Comparison of ENCODE assay signal across 8 mouse cellular contexts in the genomic region with DNA sequence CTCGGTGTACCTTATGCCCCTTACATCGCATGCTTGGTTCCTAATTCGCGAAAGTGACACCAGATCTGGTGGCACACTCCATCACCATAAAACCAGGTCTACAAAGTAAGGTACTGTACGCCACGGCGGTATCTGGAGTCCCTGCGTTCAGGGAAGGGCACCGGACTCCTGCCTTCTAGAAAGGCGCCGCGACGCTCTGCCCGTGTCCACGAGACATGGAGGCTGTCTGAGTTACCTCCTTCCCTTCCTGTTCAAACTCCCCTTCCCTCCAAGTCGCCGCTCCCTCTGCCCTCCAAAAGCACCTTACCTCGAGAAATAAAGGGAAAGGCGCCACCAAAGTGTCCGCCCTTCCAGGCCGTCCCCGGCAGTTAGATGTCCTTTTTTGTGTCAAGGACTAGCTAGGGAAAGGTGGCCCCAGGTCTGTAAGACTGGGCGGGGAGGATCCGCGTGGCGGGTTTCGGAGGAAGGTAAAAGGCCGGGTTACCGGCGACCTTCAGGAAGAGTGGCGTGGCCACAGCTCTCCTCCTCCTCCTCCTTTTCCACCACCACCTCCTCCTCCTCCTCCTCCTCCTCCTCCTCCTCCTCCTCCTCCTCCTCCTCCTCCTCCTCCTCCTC. TPM values are rescaled to one million over a fixed set of nuclear protein-coding genes. Genes with fewer than 3 reads are reported as not detected.
A peak's percentile ranks its signal among the peaks of the same experiment; 100 is the strongest.
DNase-seq lines count a peak whose midpoint lies in the region; ATAC-seq lines count a peak whose summit lies in the region.

No protein-coding gene starts in this region.

- H3K27me3 ChIP-seq in forebrain, embryonic 10.5 days (ENCODE audit: poor library complexity, severe bottlenecking), result no peaks in the 10 kb centered on the region
- no peaks in the 10 kb centered on the region for H3K27me3 ChIP-seq in intestine, embryonic 15.5 days (replicated peaks)
- H3K27me3 ChIP-seq in lung, embryonic 16.5 days (ENCODE audit: control insufficient read depth, insufficient read depth, low read depth, low read length), result peaks cover 4% of the 10 kb centered on the region; the same call in 1 of the 2 replicates

- DNase-seq in left cerebral cortex, postnatal 25 days (ENCODE audit: low spot score in 2 of 2), result peak; percentile 26 to 56
- DNase-seq in left cerebral cortex, postnatal 4 days, result no peak
- peak; percentile 40 for DNase-seq in c-Kit-positive CD71-positive TER-119-negative erythroid progenitor cells, embryonic 14.5 days (ENCODE audit: low read depth)
- peak; percentile 79 for DNase-seq in forebrain, embryonic 10.5 days (ENCODE audit: extremely low spot score, low spot score)
- peak; percentile 38 to 39 for DNase-seq in right cerebral cortex, adult 2 months (ENCODE audit: low spot score in 2 of 2)
- DNase-seq in urinary bladder, postnatal 25 days (ENCODE audit: low spot score), result no peak

- H3K36me3 ChIP-seq in forebrain, embryonic 10.5 days (replicated peaks), result peaks cover 33% of the 10 kb centered on the region
- H3K36me3 ChIP-seq in intestine, embryonic 15.5 days, result no peaks in the 10 kb centered on the region
- H3K36me3 ChIP-seq in lung, embryonic 16.5 days (ENCODE audit: control insufficient read depth, insufficient read depth, low read length), result no peaks in the 10 kb centered on the region

- peak overlapping the region; percentile 96 for H3K4me2 ChIP-seq in intestine, embryonic 15.5 days (replicated peaks)
- peak overlapping the region; percentile 98 for H3K4me2 ChIP-seq in lung, embryonic 16.5 days (ENCODE audit: low read depth, low read length)

- WGBS in forebrain, embryonic 10.5 days, result under 1% methylated on average over 31 of the region's 31 CpGs
- under 1% methylated on average over 31 of the region's 31 CpGs for WGBS in intestine, embryonic 15.5 days
- under 1% methylated on average over 31 of the region's 31 CpGs for WGBS in lung, embryonic 16.5 days

- peaks cover 13% of the 10 kb centered on the region; the same call in 1 of the 2 replicates for H3K9me3 ChIP-seq in forebrain, embryonic 10.5 days
- no peaks in the 10 kb centered on the region for H3K9me3 ChIP-seq in intestine, embryonic 15.5 days
- H3K9me3 ChIP-seq in lung, embryonic 16.5 days (ENCODE audit: control insufficient read depth, low read length), result no peaks in the 10 kb centered on the region

- intact Hi-C loops in left cerebral cortex, postnatal 25 days (cut with DNase I), result loop anchor here (2.0 to 5.0 kb wide), 2 partner anchors 57 to 180 kb away; partner anchors contain the start of genes Scaf11 and Slc38a2
- intact Hi-C loops in left cerebral cortex, postnatal 4 days (cut with DNase I), result no loop called here

- H3K9ac ChIP-seq in intestine, embryonic 15.5 days, result peak overlapping the region; percentile 77
- peak overlapping the region; percentile 88 for H3K9ac ChIP-seq in lung, embryonic 16.5 days (ENCODE audit: low read length)

- peak overlapping the region; percentile 100 for H3K27ac ChIP-seq in forebrain, embryonic 10.5 days
- H3K27ac ChIP-seq in intestine, embryonic 15.5 days, result peak overlapping the region; percentile 98
- peak overlapping the region; percentile 97 for H3K27ac ChIP-seq in lung, embryonic 16.5 days (ENCODE audit: low read length)

- peak; percentile 50 for ATAC-seq in intestine, embryonic 15.5 days
- peak; percentile 24; the same call in 1 of the 2 replicates for ATAC-seq in lung, embryonic 16.5 days (ENCODE audit: low read depth)

- peaks cover 40% of the 10 kb centered on the region for H3K4me1 ChIP-seq in forebrain, embryonic 10.5 days
- 0 out of 2 replicates have a peak, but pooled peaks cover 8% of the 10 kb centered on the region for H3K4me1 ChIP-seq in intestine, embryonic 15.5 days (replicated peaks)
- peaks cover 11% of the 10 kb centered on the region; the same call in 1 of the 2 replicates for H3K4me1 ChIP-seq in lung, embryonic 16.5 days (replicated peaks; ENCODE audit: control insufficient read depth, insufficient read depth, low read length)

- peak overlapping the region; percentile 96 for H3K4me3 ChIP-seq in forebrain, embryonic 10.5 days
- H3K4me3 ChIP-seq in intestine, embryonic 15.5 days (replicated peaks), result peak overlapping the region; percentile 82
- H3K4me3 ChIP-seq in lung, embryonic 16.5 days (ENCODE audit: low read length), result peak overlapping the region; percentile 77

RNA-seq across cellular contexts. Expression of gene Slc38a1, which starts 0.8 kb away (rescaled TPM):
- total RNA-seq in left cerebral cortex, postnatal 25 days (2021), result 100 to 1,000 TPM in 1 of 2 experiments, 10 to 100 TPM in 1; 98.2 to 103 TPM
- total RNA-seq in left cerebral cortex, postnatal 4 days (2021), result 100 to 1,000 TPM; 116 to 118 TPM
- 127 and 138 TPM in 2 replicates for polyA plus RNA-seq in forebrain, embryonic 10.5 days (2016; fragmentation: Nextera tagmentation; extraction: Ambion mirVana)
- 113 and 119 TPM in 2 replicates for polyA plus RNA-seq in intestine, embryonic 15.5 days (2015; fragmentation: Nextera tagmentation; extraction: Ambion mirVana)
- polyA plus RNA-seq in lung, embryonic 16.5 days (2015; fragmentation: Nextera tagmentation; extraction: Ambion mirVana), result 47.5 and 48.8 TPM in 2 replicates

RNA-seq across cellular contexts. Expression of gene Slc38a2, which starts 57.6 kb away (rescaled TPM):
- total RNA-seq in left cerebral cortex, postnatal 25 days (2021), result 10 to 100 TPM; 81.3 to 86.1 TPM
- 100 to 1,000 TPM; 114 to 124 TPM for total RNA-seq in left cerebral cortex, postnatal 4 days (2021)
- polyA plus RNA-seq in forebrain, embryonic 10.5 days (2016; fragmentation: Nextera tagmentation; extraction: Ambion mirVana), result 151 and 159 TPM in 2 replicates
- polyA plus RNA-seq in intestine, embryonic 15.5 days (2015; fragmentation: Nextera tagmentation; extraction: Ambion mirVana), result 83.8 and 95.3 TPM in 2 replicates
- polyA plus RNA-seq in lung, embryonic 16.5 days (2015; fragmentation: Nextera tagmentation; extraction: Ambion mirVana), result 143 and 155 TPM in 2 replicates

Comparison
In these comparisons a context has a peak if more than half of its experiments do, and no peak if none do; other contexts are left out.
1. DNase-seq: peak in left cerebral cortex, postnatal 25 days (2 of 2), c-Kit-positive CD71-positive TER-119-negative erythroid progenitor cells, embryonic 14.5 days (single experiment), forebrain, embryonic 10.5 days (single experiment) and right cerebral cortex, adult 2 months (2 of 2); none in left cerebral cortex, postnatal 4 days (single experiment) and urinary bladder, postnatal 25 days (single experiment).
2. Peak in every context shown above with its lines, with median percentiles within 50 percentile points of each other: H3K27ac ChIP-seq and H3K4me3 ChIP-seq.